Mouse (Mus musculus): Measurements from ENCODE around the gene Prrt1.

The Prrt1 gene

DNA sequence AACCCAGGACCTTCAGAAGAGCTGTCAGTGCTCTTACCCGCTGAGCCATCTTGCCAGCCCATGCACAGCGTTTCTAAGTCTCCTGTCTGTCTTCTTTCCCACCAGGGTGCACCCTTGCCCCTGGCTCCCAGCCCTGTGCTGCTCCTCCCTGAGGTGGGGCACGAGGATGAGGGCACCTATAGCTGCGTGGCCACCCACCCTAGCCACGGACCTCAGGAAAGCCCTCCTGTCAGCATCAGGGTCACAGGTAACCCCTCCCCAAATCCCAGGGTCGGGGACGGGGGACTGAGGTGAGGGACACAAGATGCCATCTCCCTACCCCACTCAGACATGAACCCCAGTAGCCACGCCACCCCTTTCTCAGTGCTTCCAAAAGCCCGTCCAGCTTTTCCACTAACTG is 29.4 kb upstream of the Prrt1 start:
- no peak for DNase-seq (ENCODE audit: low spot score)

GRCm38 (mm10) chr17:34601796-34602195 is 27.5 kb upstream of the Prrt1 start:
- no peak for DNase-seq (ENCODE audit: low spot score)

DNA sequence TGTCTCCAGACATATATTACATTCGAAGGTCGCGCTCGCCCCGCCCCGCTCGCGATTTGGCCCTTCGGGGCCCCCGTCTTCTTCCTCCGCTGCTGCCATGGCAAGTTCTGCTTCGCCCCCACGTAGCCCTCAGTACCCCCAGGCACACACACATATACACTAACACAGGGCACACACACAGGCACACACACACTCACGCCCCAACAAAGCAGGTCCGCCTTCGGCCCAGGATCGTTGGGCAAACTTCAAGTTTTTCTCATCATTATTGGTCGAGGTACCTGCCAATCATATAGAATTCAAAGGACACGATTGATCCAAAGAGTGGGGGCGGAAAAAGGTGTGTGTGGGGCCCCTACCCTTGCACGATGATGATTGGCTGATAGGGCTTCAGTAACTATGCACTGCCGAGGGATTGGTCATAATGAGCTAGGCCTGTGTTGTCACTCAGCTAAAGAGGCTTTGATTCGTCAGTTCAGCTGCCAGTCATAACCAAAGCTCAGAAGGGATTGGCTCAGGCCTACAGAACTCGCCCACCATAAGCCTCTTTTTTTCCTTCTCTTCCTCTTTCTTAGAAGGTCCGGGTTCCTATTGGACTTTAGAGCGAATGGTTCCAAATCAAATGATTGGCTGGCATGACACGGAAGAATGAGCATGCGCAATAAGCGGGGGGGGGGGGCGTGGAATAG is 25.8 kb upstream of the Prrt1 start, which contains the start of gene Rnf5:
Gene Rnf5 (minus strand): TSS at position 316 of the 686 bp plus-strand sequence.
- DNase-seq (ENCODE audit: low spot score) = peak; percentile 100

GRCm38 (mm10) chr17:34604061-34604508 is 25.2 kb upstream of the Prrt1 start, which contains the start of gene Agpat1:
Gene Agpat1, plus strand, starts transcription at chr17:34604262.
- DNase-seq (ENCODE audit: low spot score) = peak; percentile 100

GRCm38 (mm10) chr17:34604511-34605237 is 24.7 kb upstream of the Prrt1 start:
- DNase-seq (ENCODE audit: low spot score) = peak; percentile 14

- peak; percentile 97 for DNase-seq (ENCODE audit: low spot score)
Measured at GRCm38 (mm10) chr17:34605609-34606008, 23.7 kb upstream of the Prrt1 start.

DNA sequence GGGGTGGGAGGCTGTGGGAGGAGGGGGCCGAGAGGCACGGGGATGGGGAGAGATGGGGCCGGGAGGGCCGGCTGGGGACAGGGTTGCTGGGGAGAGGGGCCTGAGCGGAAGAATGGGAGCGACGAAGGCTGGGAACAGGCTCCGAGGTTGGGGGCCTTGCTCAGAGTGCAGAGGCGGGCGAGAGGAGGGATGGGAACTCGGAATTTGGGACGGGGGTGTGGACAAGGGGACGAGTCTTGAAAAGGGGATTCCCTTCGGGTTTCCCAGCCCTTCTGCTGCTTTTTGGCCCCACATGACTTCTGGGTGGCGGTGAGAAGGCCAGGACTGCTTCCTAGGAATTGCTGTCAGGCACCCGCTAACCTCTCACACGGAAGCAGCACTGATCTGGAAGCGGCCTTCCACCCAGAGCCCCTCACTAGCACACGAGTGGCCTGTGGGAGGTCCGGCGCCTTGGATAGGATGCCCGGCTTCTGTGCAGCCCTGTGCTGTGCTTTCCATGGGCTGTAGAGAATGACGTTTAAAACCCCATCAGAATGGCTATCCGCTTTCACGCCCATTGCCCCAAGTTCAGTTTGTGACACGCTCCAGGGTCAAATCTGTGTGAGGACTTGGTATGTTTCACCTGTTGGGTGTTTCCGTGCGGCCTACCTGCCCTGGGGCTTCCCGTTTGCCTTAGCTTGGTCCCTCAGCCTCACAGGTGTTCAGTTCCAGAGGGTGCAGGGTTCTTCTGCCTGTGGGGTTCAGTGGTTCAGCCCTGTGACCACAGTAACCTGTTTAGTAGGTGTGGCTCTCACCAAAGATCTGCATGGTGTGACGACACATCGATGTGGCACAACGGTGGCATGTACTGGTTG is 22.9 kb upstream of the Prrt1 start:
- peak; percentile 30 for DNase-seq (ENCODE audit: low spot score)

DNA sequence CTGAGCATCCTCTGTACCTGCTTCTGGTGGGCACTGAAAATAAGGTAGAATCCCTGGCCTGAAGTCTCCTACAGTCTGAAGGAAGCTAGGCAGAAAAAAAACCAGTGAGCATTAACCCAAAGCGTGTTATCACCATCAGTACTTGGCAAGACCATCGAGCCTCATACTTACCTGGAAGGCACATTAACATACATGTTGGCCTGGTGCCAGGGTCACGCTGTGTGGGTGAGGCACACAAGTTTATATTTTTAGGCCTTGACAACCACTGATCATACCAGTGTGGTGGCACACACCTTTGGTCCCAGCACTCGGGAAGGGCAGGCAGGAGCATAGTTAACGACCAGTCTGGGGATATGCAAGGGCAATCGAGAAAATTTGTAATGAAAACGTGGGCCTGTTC is 21.3 kb upstream of the Prrt1 start:
- DNase-seq (ENCODE audit: low spot score) = no peak

DNA sequence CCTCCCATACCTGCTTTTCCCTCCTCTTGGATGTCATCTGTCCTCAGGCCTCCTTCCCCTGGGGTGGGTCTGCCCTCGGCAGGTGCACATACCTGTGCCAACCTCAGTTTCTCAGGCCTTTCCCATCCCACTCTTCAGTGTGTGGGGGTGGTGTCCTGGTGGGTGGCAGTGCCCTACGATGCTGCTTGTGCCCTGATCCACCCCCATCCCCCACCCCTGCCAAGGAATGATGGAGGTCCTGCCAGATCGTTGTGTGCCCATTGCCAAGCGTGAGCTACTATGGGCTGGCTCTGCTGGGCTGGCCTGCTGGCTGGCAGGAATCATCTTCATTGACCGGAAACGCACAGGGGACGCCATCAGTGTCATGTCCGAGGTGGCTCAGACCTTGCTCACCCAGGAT is 18.3 kb upstream of the Prrt1 start:
- DNase-seq (ENCODE audit: low spot score) = no peak

- no peak for DNase-seq (ENCODE audit: low spot score)
Measured at GRCm38 (mm10) chr17:34613054-34613645, 16.2 kb upstream of the Prrt1 start.

DNA sequence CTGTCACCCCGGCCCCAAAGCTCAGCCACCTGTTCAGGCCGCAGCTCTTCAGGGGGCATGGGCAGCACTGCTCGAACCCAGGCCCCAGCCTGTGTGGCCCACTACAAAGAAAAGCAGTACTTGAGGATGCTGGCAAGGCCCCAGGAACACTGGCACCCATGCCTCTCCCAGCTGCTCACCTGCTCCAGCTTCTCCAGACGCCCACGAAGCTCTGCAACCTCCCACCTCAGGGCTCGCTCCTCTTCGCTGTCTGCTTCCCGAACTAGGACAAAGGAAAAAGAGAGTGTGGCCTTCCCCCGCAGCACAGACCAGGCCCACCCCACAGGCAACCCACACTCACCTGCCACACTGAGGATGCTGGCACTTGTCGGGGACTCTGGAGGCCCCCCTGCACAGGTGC is 15.5 kb upstream of the Prrt1 start:
- DNase-seq (ENCODE audit: low spot score) = no peak

GRCm38 (mm10) chr17:34615871-34616270 is 13.5 kb upstream of the Prrt1 start, which contains the start of gene Egfl8:
Gene Egfl8, minus strand, starts transcription at chr17:34615971.
- DNase-seq (ENCODE audit: low spot score) = no peak

- peak; percentile 87 for DNase-seq (ENCODE audit: low spot score)
Measured at GRCm38 (mm10) chr17:34618999-34619398, 10.3 kb upstream of the Prrt1 start.

DNA sequence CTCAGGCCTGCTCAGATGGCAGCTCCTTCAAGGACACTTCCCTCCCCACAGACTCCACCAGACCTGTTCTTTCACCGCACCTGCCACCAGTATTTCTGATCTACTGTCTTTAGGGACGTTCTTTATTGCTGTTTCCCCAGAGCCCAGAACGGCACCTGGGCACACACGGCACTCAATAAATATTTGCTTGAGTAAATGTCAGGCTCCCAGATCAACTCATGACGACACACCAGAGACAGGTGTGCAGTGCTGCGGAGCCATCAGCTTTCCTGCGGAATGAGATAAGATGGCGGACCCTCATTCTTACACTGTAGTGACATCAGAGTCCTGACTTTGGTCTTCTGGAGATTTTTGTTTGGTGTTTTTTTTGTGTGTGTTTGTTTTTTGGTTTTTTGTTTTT is 8.3 kb upstream of the Prrt1 start:
- no peak for DNase-seq (ENCODE audit: low spot score)

DNA sequence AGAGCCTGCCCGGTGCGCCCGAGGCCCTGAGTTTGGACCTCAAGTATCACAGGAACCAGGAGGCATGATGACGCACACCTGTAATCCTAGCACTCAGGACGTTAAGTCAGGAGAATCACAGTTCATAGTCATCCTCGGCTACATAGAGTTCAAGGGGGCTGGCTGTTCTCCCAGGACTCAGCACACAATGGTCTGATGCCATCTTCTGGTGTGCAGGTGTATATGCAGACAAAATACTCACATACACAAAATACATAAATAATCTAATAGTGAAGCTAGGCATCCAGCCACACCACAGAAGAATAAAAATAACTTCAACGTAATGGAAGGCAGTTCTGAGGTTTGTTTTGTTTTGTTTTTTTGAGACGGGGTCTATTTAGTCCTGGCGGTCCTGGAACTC is 6.2 kb upstream of the Prrt1 start:
- no peak for DNase-seq (ENCODE audit: low spot score)

- no peak for DNase-seq (ENCODE audit: low spot score)
Measured at GRCm38 (mm10) chr17:34624981-34625380, 4.4 kb upstream of the Prrt1 start.

DNA sequence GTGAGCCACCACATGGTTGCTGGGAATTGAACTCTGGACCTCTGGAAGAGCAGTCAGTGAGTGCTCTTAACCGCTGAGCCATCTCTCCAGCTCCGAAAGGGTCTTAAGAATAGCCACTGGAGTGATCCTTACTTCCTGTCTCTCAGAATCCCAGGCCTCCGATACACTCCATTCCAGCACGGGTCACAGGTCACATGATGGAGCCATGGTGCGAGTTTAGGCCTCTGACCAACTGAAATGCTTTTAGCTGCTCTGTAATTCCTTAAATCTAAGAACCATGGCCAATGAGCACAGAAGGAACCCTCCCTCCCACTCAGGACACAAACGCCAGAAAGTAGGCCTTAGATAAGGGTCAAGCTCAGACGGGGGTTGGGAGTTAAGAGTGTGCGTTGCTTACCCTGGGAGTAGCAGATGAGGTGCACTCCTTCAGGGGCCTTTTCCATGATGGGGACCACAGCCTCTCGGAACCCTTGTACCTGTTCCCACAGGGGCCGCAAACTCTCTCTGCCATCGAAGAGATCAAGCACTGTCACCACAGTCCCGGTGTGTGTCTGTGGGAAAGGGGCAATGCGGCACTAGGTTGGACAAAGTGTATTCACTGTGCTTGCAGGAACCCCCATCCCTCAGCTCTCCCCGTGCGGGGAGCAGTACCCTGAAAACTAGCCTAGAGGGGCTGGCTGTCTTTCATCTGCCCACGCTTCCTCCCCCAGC is 3.1 kb upstream of the Prrt1 start:
- no peak for DNase-seq (ENCODE audit: low spot score)

DNA sequence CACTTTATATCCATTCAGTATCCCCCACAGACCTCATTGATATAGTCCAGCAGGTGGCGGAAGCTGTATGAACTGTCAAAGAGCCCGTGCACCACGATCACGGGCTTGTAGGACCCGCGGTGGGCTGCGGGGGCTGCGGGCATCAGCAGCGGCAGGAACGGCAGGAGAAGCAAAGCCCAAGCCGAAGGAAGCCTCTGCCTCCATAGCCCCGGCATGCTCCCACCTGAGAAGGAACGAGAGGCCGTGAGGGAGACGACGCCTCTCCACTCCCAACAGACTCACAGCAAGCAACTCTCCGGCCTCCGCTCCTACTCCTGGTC is 2.6 kb upstream of the Prrt1 start:
- DNase-seq (ENCODE audit: low spot score) = peak; percentile 74

GRCm38 (mm10) chr17:34627093-34627942 is 2.0 kb upstream of the Prrt1 start:
- peak; percentile 91 for DNase-seq (ENCODE audit: low spot score)

- DNase-seq (ENCODE audit: low spot score) = peak; percentile 15
Measured at GRCm38 (mm10) chr17:34627943-34628643, 1.2 kb upstream of the Prrt1 start, which contains the start of gene Ppt2. Gene Ppt2, minus strand, starts transcription at chr17:34628510.
